Mouse (Mus musculus): ENCODE results near the gene Syne4.
A peak's percentile ranks its signal among the peaks of the same experiment; 100 is the strongest.

The Syne4 gene

DNA sequence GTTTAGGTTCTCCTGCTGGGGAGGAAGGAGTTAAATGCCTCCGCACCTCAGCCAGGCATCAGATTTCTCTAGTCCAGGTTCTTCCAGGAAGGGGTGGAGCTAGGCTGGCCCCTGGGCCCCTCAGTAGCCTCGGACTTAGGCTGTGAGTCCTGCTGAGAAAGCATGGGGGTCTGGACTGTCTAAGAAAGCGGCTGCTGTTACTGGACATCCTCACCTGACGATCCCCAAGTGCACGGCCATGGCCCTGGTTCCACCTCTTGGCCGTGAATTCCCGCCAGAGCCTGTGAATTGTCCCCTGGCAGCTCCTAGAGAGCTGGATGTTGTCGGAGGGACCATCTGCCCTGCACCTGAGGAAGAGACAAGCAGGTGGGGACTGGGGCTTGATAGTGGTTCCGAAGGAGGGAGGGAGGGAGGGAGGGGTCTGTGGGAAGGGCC is at the start of gene Syne4:
TSS of gene Syne4 (plus strand) at position 87 of the 435 bp plus-strand sequence.
- no peak for DNase-seq

DNA sequence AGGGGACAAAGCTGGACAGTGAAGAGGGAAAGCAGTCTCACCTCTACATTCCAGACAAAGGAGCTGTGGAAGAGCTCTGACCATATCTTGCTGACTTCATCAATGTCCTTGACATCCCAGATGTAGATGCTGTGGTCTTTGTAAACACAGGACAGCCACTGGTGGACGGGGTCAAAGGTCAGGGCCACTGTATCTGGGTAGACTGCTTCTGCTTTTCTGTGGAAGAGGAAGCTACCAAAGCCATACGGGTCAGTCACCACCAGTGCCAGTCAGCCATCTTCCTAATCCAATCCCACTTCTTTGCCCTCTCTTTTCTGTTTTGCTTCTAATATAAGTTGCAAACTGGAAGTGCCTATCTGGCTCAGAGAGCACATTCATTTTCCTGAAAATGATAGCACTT is 49.6 kb upstream of the Syne4 start:
- DNase-seq, result no peak

DNA sequence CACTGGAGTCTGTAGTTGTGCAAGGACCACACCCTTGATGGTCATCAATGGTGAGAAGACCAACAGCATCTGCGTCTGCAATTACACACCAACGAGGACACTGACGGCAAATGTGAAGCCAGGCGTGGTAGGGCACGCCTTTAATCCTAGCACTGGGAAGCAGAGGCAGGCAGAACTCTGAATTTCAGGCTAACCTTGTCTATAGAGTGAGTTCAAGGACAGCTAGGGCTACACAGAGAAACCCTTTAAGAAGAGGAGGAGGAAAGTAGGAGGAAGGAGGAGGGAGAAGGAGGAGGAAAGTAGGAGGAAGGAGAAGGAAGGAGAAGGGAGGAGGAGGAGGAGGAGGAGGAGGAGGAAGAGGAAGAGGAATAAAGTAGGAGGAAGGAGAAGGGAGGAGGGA is 49.1 kb upstream of the Syne4 start:
- DNase-seq, result no peak

DNA sequence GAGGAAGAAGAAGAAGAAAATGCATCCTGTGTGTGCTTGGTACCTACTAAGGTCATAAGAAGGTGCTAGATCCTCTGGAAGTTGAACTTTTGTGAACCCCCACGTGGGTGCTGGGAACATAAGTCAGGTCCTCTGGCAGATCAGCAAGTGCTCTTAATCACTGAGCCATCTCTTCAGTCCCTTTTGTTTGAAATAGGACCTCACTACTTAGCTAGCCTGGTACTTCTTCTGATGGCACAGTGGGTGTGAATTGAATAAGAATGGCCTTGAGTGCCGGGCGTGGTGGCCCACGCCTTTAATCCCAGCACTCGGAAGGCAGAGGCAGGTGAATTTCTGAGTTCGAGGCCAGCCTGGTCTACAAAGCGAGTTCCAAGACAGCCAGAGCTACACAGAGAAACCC is 48.7 kb upstream of the Syne4 start:
- DNase-seq, result no peak

DNA sequence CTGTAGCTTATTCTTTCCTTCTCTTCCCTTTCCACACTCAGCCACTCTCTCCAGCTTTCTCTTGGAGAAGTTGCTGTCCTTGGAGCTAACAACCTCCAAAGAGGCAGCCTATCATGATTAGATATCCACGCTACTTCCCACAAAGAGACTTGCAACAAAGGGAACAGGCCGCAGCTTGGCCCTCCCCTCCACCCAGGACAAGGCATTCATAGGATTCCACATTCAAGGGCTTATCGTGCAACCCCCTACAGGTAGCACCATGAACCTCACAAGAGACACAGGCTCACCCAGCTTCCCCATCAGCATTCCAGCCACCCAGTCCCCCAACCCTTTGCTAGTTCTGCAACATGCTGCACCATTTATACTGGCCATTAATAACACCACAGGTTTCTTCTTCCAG is 47.8 kb upstream of the Syne4 start:
- DNase-seq, result no peak

DNA sequence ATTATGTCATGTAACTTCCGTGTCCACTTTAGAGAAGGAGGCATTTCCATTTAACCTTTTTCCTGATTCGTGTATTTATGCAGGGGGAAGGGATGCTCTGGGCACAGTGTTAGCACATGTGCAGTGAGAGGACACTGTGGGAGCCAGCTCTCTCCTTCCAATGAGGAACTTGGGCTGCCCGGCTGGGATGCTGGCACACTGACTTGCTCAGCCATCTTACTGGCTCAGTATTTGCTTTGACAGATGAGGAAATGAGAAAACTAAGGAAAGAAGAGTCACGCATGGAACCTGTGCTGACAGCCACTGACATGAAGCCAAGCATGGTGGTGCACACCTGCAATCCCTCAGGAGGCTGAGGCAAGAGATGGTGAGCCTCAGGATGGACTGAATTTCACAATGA is 45.0 kb upstream of the Syne4 start:
- no peak for DNase-seq

DNA sequence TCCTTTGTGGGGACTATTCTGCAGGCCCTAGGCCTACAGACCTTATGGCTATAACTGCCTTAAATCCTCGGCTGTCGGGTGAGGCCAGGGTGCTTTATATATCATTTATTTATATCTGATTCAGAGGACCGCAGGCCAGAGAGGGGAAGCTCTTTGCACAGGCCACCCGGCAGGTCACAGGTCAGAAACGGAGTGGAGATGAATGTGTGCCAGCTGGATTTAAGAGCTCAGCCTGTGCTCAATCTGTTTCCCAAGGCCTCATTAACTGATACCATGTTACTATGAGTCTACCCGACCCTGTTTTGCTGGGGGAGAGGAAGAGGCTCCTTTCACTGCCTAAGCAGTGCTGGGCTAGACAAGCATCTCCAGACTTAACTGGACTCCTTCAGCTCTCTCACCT is 40.2 kb upstream of the Syne4 start:
- DNase-seq, result no peak

DNA sequence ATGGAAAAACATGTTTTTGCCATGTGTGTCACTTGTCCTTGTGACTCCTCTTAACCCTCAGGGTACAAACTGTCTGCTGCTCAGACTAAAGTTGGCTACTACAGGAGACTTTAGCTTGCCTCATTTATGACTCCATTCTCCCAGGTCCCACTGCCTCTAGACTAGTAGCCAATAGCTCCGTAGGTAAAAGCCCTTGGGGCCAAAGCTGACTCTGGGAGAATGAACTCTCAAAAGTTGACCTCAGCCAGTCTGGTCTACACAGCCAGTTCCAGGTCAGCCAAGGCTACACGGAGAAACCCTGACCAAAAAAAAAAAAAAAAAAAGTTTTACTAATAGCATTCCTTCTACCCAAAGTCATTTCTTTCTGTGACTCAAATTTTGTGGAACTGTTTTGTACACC is 35.7 kb upstream of the Syne4 start:
- no peak for DNase-seq

DNA sequence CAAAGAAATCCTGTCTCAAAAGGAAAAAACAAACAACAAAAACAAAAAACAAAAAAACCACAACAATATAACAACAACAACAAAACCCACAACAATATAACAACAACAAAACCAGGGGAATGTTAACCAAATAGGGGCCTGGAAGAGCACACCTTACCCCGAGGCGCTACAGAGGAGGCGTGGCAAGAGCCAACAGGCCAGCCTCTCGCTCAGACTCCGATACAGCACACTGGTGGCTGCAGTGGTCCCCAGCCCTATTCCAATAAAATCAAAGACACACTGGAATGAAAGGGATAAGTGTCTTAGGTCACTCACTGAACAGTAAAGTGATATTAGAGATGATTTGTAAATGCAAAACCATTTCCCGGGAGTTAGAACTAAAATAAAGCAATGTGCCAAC is 35.1 kb upstream of the Syne4 start:
- DNase-seq, result no peak

DNA sequence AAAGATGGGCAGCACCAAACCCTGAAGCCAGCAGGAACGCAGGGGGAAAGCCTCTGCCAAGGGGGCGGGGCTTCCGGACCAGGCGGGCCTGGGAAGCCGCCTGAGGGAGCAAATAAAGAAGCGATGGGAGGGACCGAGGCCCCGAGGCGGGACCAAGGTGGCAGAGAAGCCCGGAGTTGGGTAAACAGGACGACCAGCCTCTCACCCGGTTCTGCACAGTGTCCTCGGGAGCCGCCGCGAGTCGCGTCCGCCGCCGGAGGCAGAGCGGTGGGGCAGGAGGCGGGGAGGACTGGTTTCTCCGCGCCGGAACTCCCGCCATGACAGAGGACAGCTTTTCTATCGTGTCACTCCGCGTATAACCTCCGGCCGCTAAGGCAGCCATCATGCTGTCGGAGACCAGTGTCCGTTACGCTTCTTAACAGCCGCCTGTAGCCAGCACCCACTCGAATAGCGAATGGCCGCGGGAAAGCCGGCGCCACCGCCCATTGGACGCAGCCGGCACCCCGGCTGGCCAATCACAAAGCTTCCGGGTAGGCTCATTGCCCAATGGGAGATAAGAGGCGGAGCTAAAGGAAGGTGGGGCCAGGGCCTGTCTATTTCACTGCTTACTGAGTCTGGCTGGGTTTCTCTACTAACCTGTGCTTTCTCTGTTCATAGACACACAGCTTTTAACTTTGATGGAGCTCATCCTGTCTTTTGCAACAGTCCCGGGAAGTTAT is 34.5 kb upstream of the Syne4 start, which contains the start of the genes Thap8 and Wdr62:
TSS of gene Thap8 (plus strand) at position 144 of the 719 bp plus-strand sequence.
TSS of gene Wdr62 (minus strand) at position 469 of the 719 bp plus-strand sequence.
- DNase-seq, result peak; percentile 89

DNA sequence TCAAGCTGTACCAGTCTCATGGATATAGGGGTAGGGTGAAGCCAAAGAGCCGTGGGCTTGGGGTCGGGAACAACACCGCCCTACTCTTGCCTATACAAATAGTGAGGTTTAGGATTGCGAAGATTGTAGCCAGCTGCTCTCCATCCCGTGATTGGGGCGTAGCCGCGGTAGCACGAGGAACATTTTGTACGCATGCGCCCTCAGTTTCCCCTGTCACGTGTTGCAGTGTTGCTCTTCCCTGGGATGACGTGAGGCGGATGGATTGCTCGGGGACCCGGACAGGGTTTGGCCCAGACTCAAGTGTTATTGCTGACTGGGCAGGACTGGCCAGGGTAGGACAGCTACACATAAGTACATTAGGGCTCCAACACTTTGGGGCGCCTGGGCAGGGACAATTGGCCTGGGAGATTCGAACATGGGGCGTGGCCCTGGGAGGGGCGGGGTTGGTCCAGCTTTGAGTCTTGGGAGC is 33.9 kb upstream of the Syne4 start:
- DNase-seq, result peak; percentile 80

DNA sequence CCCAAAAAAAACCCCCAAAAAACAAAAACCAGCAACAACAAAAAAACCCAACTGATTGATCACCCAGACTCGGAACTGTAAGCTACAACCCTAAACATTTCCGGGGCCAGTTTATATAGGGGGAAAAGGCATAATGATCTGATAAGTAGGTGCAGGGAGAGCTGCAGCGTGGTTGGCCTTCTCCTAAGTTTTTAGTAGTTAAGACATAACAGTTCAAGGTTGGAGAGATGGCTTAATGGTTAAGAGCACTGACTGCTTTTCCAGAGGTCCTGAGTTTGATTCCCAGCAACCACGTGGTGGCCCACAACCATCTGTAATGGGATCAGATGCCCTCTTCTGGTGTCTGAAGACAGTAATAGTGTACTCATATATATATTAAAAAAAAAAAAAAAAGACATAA is 33.1 kb upstream of the Syne4 start:
- DNase-seq, result no peak

DNA sequence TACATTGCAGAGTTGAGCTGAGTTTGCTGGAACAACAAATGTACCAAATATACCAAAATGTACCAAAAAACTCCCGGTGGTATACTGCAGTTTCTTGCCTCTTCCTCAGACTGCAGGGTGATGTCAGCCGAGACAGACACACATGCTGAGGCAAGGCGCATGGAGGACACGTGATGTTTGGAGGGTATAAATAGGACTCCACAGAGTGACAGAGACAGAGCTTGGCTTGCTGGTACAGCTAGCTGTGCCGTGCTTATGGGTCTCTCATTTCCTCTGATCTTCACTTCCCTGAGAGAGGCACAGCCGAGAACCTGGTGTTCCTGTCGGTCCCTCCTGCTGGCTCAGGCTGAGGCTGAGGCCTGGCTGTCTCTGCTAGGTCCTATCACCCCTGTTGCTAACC is 31.9 kb upstream of the Syne4 start:
- no peak for DNase-seq

DNA sequence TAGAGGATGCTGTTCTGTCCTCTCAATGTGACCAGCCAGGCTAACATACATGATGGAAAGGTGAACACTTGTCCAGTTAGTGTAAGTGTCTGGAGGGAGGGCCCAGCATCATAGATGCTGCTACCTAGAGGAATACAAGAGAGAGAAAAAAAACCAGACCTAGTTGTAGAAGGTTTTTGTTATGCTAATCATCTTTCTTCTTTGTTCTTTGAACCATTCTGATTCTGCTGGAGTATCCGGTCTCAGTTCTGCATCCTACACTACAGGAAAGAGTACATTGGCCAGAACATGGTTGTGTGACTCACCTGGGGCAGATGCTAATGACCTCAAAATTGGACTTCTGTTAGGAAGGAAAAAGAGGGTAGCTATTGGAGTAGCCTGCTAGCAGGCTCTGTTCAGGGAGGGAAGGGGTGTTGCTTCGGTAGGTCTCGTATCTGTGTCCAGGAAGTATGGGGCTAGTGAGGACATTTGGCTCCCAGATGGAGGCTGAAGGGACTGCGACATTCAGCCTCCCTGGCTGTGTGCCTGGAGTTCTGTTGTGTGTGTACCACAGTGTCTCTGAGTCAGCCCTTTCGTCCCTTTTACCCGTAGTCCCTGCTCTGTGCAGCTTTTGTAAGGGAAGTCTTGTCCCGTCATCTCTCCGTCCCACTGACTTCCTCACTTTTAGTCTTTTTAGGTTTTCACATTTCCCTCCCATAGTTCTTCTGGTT is 27.8 kb upstream of the Syne4 start:
- DNase-seq, result no peak

DNA sequence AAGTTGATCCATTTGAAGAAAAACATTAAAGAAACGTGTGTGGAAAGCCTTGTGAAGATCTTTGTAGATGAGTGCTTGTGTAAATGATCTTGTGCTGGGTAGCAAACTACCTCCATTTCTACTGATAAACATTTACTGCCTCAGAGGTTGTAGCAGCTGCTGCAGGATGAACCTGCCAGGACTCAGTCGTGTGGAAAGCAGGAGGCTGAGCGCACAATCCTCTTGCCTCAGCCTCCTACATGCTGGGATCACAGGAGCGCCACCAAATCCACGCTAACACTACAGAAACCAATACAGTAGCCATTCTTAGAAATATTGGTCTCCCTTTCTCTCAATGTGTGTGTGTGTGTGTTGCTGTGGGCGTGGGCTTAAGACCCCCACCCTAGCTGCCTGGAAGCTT is 26.6 kb upstream of the Syne4 start:
- DNase-seq, result no peak

DNA sequence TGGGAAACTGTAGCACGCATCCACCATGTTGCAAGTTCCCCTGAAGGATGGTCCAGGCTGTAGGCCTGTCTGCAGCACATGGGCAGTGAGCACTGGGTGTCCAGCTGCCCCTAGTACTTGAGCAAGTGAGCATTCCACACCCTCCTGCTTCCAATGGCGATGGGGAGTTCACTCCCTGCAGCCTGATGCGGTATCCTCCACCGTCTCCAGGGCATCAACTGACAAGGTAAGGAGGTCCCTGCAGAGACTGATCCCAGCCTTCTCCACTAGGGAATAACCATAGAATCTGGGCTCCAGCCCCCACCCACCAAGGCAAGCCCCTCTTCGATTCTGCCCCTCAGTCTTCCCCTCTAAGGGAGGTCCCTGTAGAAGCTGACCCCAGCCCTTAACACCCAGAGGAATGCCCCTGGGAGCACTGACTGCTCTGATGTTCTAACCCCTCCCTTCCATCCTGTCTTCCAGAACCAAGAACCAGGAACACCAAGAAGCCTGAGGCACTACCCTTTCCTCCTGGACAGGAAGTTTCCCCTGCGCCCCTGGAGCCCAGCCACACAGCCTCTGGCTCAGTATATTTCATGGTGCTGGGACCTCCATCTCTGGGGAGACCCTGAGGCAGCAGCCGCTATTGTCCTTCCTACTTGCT is 25.4 kb upstream of the Syne4 start:
- no peak for DNase-seq

DNA sequence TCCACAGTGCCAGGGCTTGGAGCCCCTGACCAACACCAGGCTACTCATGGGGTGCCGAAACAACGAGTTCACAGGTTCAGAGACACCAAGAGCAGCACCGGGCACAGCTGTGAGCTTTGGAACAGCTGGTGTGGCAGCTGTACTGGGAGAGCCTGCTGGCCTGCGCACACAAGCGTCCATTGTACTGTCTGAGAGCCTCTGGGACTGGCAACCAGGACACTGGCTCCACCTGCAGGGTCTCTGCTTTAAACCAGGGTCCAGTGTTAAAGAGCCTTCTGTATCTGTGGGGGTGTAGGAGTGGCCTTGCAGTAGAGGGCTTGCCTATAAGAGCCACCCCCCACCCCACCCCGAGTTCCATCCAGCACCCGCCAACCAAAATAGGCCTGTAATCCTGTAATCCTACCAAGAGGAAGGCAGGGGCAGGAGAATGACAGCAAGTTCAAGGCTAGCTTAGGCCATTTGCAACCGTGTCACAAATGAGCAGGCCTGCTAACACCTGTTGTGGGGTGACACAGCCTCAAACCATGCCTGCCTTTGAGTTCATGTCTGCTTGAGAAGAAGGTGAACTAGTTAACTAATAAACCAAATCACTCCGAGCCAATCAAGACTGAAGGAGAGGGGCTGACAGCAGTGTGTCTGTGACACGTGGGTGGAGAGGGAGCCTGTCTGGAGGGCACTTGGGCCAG is 24.8 kb upstream of the Syne4 start:
- DNase-seq, result no peak

DNA sequence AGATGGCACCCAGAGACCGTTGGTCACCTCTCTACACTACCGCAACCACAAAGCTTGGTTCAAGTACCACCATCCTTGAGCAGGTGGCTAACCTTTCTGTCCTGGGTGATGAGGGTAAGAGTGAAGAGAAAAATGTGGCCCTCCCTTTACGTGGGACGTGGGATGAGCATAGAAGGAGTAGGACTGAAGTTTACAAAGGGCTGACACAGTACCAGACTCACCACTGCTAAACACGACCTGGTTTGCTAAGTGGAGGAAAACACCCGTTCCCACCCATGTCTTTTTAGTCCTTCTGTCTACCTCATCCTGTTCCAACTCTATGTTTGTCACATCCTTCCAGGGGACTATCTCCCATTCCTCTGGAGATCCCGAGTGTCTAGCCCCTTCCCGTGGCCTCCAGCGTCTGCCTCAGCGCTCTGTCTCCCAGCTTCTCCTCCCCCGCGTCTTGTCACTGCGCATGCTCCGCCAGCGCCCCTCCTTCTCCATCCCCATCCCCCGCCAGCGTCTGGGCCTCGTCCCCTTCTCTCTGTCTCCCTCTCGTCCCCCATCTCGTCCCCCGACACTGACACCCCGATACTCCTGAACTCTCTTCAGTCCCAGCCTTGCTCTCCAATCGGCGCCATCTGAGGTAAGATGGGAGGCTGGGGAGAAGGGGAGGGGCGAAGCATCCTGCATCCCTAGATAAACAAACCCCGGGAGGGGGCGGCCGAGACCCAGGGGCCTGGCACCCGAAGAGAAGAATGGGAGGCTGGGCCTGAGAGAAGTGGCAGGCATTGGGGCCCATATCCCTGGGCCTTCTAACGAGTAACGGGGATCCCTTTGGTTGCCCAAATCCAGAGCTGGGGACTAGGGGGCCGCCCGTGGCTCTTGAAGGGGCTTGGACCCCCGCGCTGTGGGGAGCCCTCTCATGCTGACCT is 23.1 kb upstream of the Syne4 start, which contains the start of gene Clip3:
TSS of gene Clip3 (plus strand) at position 514 of the 917 bp plus-strand sequence.
- peak; percentile 91 for DNase-seq

DNA sequence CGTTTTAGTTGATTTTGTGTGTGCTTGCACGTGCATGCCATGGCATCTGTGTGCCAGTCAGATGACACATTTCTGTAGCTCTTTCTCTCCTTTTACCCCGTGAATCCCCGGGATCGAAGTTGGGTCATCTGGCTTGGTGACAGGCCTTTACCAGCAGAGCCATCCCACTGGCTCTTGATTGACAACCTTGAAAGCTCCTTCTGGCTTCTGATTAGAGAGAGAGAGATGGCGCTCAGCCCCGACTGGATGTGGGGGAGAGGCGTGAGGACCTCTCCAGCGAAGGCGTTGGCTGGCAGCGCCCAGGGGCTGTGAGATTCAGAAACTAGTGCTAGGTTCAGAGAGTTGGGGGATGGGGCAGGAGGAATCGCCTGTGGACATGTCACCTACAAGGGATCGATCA is 20.8 kb upstream of the Syne4 start:
- no peak for DNase-seq

DNA sequence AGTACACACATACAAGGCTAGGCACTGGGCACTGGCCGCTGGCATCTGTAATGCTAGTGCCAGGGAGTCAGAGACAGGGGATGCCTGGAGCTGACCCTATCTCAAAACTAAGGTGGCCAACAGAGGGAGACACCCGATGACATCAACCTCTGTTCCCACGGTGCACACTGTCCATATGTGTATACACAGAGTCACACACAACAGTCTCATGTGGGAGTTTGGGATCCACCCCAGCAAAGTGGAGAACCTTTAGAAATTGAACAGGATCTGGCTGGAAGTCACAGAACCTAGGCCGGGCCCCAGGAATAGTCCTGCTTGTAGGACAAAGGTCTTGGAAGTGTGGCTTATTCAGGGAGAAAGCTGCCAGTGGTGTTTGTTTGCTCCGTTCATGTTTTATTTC is 20.3 kb upstream of the Syne4 start:
- no peak for DNase-seq

DNA sequence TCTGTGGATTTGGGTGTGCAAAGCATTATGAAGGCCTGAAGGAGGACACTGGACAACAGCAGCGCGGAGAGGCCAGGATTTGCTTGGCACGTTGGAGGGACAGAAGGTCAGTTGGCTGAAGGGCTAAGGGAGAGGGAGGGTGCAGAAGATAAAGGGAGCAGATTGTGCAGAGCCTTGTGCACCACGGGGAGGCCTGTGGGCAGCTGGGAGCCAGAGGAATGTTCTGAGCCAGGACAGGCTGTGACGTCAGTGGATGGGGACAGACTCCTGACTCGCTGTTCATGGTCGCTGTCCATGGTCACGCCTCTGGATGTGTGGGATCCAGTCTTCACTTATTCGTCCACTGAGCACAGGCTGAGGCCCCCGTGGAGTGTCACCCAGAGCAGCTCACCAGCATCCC is 19.5 kb upstream of the Syne4 start:
- no peak for DNase-seq

DNA sequence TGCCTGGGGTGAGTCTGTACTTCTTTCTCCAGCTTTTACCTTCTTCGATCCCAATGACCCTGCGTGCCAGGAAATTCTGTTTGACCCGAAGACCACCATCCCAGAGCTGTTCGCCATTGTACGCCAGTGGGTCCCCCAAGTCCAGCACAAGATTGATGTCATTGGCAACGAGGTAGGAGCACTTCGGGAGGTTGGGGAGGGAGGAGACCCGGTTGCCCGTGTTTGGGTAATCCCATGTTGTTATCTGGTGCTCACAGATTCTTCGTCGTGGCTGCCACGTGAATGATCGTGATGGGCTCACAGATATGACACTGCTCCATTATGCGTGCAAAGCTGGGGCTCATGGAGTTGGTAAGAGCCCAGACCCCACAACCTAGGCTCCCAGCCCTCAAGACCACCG is 17.8 kb upstream of the Syne4 start:
- DNase-seq, result no peak

All from right cerebral cortex, postnatal 25 days (tissue).